Mouse (Mus musculus): ENCODE results near the gene Dppa2. TPM values are rescaled to one million over a fixed set of nuclear protein-coding genes. Genes with fewer than 3 reads are reported as not detected.

Dppa2 gene
- polyA plus RNA-seq (2012; rRNA removed; ENCODE audit: low replicate concordance) = not detected in 2 replicates

DNA sequence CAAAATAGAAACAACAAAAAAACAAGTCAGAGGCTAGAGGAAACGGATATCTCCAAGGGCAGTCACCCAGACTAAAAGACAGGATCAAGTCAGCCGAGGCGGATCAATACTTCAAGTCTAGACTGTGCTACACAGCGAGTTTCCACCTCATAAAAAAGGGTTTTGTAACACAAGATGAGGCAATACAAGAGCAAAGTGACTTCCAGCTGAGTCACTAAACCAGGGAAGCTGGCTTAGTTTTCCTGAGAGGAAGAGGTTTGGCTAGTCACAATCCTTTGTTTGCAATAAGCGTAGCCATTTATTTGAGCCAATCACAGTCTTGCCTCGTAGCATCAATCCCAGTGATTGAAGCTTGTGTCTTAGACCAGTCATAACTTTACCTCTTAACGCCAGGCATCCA is at the start of gene Dppa2:
Dppa2 (plus strand) TSS at position 400 of the 400 bp plus-strand sequence.

GRCm38 (mm10) chr16:48283517-48283916 is 20.2 kb upstream of the Dppa2 start, which contains the start of gene Dppa4:
Gene Dppa4 (plus strand): TSS chr16:48283733.

Other genes starting within 250 kb of the Dppa2 start
- not detected in 2 replicates for gene Dppa4, start 20.2 kb upstream of the Dppa2 start, polyA plus RNA-seq (2012; rRNA removed; ENCODE audit: low replicate concordance)
- gene Gm5485, start 108.5 kb downstream of the Dppa2 start, polyA plus RNA-seq (2012; rRNA removed; ENCODE audit: low replicate concordance) = not detected in 2 replicates
- gene Morc1, start 127.3 kb downstream of the Dppa2 start, polyA plus RNA-seq (2012; rRNA removed; ENCODE audit: low replicate concordance) = not detected in 2 replicates

Data from mammary gland, adult 2 months (tissue).